Mouse (Mus musculus): ENCODE data around the gene Oaz1.
"Not testable (repeated sequence)": the region's sequence is repeated elsewhere in the genome, so short reads cannot be mapped to it uniquely, and the experiment has no call there.

Gene Oaz1

GRCm38 (mm10) chr10:80802204-80802912 is 24.1 kb upstream of the Oaz1 start:
- no peak for DNase-seq (ENCODE audit: low spot score in 2 of 2)

- no peak for DNase-seq (ENCODE audit: low spot score in 2 of 2)
These were observed 23.5 kb upstream of the Oaz1 start for GRCm38 (mm10) chr10:80802996-80803395.

DNA sequence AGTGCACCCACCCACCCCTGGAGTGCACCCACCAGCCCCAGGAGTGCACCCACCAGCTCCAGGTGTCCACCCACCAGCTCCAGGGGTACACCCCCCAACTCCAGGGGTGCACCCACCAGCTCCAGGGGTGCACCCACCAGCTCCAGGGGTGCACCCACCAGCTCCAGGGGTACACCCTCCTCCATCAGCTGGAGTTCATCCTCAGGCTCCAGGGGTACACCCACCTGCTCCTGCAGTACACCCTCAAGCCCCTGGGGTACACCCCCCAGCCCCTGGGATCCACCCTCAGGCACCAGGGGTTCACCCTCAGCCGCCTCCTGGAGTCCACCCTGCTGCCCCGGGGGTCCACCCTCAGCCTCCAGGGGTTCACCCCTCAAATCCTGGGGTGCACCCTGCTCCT is 22.1 kb upstream of the Oaz1 start:
- no peak for DNase-seq (ENCODE audit: low spot score in 2 of 2)

GRCm38 (mm10) chr10:80804916-80805315 is 21.5 kb upstream of the Oaz1 start, which contains the start of gene Amh:
Gene Amh, plus strand, starts transcription at chr10:80805243.
- no peak for DNase-seq (ENCODE audit: low spot score in 2 of 2)

GRCm38 (mm10) chr10:80805322-80805721 is 21.1 kb upstream of the Oaz1 start:
- DNase-seq (ENCODE audit: low spot score in 2 of 2) = no peak

GRCm38 (mm10) chr10:80805925-80806324 is 20.5 kb upstream of the Oaz1 start:
- peak; percentile 53 to 59 for DNase-seq (ENCODE audit: low spot score in 2 of 2)

GRCm38 (mm10) chr10:80806341-80807056 is 20.0 kb upstream of the Oaz1 start:
- no peak for DNase-seq (ENCODE audit: low spot score in 2 of 2)

- peak; percentile 57 to 62 for DNase-seq (ENCODE audit: low spot score in 2 of 2)
These were observed 19.3 kb upstream of the Oaz1 start for GRCm38 (mm10) chr10:80807057-80807627.

DNA sequence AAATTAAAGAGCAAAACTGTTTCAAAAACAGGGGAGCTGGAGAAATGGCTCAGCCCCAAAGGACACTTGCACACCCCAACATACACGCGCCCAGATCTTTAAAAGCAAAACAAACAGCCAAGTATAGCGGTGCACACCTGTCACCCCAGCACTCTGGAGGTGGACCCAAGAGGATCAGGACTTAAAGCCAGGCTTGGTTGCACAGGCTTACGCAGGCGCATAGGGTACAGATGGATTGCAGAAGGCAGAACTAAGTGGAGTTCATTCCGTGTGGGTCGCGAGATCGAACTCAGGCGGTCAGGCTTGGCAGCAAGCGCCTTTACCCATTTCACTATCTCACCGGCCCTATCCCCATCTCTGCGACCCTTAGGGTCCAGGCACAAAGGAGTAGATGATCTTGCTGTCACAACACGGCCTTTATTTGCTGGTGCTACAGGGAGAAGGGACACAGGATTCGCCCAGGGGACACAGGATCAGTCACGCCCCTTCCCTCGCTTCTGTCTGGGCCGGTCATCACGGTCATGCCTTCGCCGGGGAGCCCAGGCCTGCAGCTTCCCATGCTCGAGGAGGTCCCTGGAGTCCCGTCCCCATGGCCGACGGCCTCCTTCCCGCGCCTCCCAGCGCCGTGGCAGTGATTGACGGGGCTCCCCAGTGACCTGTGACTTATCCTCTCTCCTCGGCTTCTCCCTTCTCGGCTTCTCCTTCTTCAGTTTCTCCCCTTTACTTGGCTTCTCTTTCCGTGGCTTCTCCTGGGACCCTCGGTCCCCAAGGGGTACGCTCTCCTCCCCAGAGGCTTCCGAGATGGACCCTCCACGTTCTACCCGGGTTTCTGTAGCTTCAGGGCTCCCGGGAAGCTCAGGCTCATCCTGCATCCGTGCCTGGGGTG is 18.1 kb upstream of the Oaz1 start:
- DNase-seq (ENCODE audit: low spot score in 2 of 2) = no peak

DNA sequence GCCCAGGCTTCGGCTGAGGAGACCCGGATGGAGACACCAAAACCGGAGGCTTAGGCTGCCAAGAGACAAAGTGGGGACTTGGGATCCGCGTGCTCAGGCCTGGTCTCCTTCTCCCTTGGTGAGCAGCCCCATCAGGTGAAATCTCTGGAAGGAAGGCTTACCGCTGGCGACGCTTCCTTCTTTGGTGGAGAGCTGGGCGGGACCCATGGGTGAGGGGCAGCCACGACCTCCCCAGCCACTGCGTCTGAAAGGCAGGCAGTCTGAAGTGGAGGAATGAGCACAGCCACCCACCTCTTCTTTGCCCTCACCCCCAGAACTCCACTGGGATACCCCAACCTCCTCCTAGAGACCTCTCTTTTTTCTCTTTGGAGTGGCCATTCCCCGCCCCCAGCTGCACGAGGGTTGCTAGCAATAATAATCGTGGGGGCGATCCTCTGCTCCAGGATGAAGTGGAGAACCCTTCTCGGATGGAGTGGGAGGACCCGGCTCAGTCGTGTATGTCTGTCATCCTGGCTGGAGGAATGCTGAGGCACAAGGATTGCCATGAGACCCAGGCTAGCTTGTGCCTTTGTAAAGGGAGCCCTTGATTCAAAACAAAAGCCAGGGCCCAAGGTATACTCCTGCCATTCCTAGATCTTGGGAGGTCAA is 17.3 kb upstream of the Oaz1 start:
- DNase-seq (ENCODE audit: low spot score in 2 of 2) = no peak

DNA sequence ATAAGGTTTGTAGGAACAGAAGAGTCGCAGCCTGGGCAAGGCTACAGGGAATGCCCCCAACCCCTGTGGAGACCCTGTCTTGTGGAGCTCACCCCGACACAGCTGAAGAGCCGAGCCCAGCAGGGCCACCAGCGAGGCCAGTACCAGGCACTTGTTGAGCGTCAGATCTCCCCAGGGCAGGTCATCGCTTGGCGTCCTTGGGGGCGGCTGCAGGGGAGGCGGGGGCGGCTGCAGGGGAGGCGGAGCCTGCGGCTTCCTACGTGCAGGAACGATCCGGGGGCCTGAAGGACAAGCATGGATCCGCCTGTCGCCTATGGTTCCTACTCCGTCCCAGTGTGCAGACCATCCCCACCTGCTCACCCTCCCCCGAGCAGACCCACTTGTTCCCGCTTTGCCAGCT is 16.4 kb upstream of the Oaz1 start:
- DNase-seq (ENCODE audit: low spot score in 2 of 2) = no peak

GRCm38 (mm10) chr10:80812391-80813041 is 13.9 kb upstream of the Oaz1 start:
- no peak for DNase-seq (ENCODE audit: low spot score in 2 of 2)

DNA sequence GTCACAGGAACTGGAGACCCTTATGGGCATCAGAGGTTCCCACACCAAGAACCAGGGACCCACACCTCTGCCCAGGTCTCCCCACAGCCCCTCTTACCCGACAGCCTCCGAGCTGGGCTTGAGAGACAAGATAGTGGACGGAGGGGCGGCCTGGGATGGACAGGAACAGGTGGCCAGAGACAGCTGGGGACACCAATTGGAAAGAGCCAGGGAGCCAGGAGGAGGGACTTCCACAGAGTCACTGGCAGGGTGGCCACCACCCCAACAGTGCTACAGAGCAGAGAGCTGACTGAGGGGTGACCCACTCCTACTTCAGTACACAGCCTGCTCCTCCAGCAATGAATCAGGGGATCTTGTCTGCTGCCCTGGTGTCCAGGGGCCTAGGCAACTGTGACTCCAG is 13.1 kb upstream of the Oaz1 start, which contains the start of gene Jsrp1:
Gene Jsrp1 (minus strand): TSS at position 133 of the 400 bp plus-strand sequence.
- DNase-seq (ENCODE audit: low spot score in 2 of 2) = no peak

DNA sequence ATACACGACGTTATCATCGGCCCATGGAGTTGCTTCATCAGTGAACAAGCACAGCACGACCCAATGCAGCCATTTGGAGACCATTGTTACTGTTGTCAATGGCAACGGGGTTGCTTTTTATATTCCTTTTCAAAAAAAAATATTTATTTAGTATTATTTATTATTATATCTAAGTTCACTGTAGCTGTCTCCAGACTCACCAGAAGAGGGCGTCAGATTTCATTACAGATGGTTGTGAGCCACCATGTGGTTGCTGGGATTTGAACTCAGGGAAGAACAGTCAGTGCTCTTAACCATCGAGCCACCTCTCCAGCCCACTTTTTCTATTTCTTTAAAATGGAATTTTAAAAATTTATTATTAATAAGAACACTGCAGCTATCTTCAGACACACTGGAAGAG is 11.7 kb upstream of the Oaz1 start:
- no peak for DNase-seq (ENCODE audit: low spot score in 2 of 2)

DNA sequence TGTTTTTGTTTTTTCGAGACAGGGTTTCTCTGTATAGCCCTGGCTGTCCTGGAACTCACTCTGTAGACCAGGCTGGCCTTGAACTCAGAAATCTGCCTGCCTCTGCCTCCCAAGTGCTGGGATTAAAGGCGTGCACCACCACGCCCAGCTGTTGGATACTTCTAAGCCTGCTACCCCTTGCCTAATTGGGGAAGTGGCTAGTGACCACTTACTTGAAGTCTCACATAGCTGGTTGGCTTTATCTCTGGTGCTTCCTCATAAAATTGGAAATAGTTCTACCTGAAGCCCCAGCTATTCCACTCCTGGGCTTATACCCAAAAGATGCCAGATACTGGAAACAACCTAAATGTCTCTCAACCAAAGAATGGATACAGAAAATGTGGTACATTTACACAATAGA is 10.2 kb upstream of the Oaz1 start:
- DNase-seq (ENCODE audit: low spot score in 2 of 2) = not testable (repeated sequence)

GRCm38 (mm10) chr10:80817164-80817563 is 9.3 kb upstream of the Oaz1 start:
- DNase-seq (ENCODE audit: low spot score in 2 of 2) = no peak

- DNase-seq (ENCODE audit: low spot score in 2 of 2) = not testable (repeated sequence)
These were observed 8.5 kb upstream of the Oaz1 start for GRCm38 (mm10) chr10:80817955-80818354.

DNA sequence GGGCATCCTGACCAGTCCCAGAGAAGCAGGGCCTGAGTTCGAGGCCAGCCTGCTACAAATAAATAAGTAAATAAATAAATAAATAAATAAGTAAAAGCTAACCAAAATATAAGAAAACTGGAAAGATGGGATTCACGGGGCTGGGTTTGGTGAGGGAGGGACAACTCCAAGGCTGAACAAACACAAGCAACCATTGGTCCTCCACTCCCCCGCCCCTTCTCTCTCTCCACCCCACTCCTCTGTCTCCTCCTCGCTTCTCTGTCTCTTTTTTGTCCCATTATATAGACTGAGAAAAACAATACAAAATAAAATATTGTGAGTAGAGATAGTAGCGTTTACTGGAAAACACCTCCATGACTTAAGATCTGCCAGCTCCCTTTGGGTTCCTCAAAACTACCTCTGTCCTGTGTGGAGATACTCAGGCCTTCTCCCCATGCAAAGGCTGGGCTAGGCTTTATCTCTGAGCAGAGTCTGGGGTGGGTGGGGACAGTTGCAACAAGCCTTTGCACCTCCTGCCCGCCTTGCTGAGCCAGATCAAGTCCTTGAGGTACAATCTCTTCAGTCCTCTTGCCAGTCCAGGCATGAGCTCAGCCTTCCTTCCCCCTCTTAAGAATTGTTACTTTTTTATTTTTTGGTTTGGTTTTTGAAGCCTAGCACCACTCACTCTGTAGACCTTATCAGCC is 7.7 kb upstream of the Oaz1 start:
- DNase-seq (ENCODE audit: low spot score in 2 of 2) = peak; percentile 60 to 74

DNA sequence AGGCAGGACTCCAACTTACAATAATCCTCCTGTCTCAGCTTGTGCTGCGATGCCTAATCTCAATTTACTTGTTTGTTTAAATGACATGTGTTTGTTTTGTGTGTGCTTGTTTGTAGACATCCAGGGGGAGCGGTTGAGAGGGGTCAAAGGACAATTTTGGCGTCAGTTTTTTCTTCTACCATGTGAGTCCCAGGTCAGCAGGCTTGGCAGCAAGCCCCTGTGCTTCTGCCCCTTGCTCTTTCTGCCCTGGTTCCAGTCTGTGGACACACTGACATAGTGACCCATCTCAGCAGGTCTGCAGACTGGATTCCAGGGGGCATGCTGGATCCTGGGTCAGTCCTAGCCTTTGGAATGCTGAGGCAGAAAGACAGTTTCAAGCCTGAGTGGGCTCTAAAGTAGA is 7.0 kb upstream of the Oaz1 start:
- no peak for DNase-seq (ENCODE audit: low spot score in 2 of 2)

GRCm38 (mm10) chr10:80821991-80822390 is 4.5 kb upstream of the Oaz1 start:
- peak; percentile 34 to 58 for DNase-seq (ENCODE audit: low spot score in 2 of 2)

Data from spleen, postnatal 36 days (tissue).